Mouse (Mus musculus): ENCODE measurements at regions not wholly inside any gene's neighbourhood (a gene's known extent, or its start where the extent isn't known, plus 50 kb on each side); places are given as distances from the start of the nearest gene placed in this dataset.
"Not testable (repeated sequence)": the region's sequence is repeated elsewhere in the genome, so short reads cannot be mapped to it uniquely, and the experiment has no call there.

DNA sequence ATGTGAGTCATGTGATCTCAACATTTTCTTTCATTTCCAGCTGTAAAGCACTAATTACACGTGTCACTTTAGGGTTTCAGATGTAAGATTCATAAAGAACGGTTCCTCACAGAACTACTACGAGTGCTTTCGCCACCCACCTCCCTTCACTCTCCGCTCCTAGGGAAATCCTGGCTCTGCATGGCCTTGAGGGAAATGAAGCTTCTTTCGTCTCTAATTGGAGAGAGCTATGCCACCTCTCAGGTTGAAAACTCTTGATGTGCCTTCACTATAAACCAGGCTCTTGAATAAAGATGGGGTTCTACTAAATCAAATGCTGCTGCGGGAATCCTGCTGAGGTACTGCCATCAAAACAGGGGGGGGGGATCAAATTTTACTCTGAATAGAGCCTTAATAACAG lies 686.0 kb upstream of the Hs3st1 start:
- intact Hi-C loops (cut with DNase I): no loop called here
- no peak for DNase-seq

DNA sequence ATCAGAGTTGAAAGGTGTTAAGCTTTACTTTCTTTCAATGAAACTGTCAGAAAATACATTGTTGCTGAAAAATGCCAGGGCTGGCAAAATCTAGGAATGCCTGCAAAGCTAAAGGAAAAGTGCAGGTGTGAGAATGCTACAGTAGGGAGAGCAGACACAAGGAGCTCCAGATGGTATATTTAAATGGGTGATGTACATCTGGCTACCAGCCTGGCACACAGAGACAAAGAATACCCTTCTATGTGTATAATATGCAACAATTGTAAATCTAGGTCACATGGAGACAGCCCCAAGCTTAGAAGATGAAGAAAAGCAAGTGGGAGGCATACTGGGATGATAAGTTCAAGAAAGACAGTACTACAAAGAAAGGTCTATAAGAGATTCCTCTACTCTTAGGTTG lies 647.4 kb upstream of the Hs3st1 start:
- DNase-seq: no peak
- intact Hi-C loops (cut with DNase I): no loop called here

DNA sequence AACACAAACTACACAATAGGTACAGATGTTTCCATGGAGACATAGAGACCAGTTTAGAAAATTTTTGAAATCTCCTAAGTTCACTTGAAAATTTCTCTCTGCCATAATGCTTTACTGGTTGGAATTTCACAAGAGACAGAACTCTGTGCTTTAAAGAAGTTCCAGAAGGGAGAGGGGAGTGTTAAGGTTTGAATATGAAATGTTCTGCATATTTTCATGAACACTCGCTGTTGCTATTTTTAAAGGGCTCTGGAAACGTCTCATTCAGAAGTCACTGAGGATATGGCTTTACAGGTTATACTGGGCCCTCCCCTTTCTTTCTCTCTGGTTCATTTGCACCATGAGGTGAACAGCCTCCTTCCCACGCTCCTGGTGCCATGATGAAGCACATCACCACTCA lies 639.5 kb upstream of the Hs3st1 start:
- no peak for DNase-seq
- intact Hi-C loops (cut with DNase I): no loop called here

DNA sequence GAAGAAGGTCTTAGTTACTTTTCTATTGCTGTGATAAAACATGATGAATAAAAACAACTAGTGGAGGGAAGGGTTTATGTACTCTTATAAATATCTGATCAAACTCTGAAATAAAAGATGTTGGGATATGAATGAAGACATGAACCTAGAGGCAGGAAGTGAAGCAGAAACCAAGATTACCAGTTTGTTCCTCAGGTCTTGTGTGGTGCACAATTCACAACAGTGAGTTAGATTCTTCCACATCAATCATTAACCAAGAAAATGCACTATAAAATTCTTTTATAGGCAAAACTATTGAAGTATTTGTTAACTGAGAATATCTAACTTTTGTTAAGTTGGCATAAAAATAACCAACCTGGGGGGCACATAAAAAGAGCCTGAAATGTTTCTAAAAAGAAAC lies 634.3 kb upstream of the Hs3st1 start:
- intact Hi-C loops (cut with DNase I): no loop called here

DNA sequence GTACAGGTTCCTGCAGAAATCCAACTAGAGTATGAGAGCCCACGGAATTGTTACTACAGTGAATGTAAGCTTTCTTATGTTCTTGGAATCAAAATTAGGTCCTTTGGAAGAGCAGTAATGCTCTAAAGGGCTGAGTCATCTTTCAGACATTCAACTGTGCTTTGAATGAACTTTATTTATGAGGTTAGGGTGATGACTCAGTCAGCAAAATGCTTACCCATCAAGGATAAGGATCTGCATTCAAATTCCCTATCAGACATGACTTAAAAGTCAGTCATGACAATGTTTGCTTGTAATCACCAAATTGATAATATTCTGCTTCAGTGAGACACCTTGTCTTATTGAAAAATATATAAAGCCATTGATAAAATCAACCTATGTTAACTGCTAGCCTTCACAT lies 611.7 kb upstream of the Hs3st1 start:
- intact Hi-C loops (cut with DNase I): no loop called here
- no peak for DNase-seq

More for the DNA sequence above, 634.3 kb upstream of the Hs3st1 start:
- DNase-seq: no peak

DNA sequence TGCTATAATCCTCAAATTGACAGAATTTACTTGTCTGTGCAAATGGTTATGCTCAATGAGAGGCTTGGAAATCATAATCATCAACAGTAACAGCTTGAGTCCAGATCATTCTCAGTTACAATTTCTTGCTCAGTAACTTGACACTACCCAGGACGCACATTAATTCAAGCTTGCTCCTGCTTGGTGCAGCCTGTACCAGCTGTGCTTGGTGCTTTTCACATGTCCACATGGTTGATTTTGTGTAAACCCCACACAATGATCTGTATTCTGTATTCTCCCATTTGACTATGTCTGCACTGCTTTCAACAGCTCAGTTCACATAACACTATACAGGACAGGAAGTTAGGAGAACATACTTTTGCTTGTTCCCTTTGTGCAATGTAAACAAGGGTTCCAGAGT lies 576.0 kb upstream of the Hs3st1 start:
- DNase-seq: no peak
- intact Hi-C loops (cut with DNase I): no loop called here

DNA sequence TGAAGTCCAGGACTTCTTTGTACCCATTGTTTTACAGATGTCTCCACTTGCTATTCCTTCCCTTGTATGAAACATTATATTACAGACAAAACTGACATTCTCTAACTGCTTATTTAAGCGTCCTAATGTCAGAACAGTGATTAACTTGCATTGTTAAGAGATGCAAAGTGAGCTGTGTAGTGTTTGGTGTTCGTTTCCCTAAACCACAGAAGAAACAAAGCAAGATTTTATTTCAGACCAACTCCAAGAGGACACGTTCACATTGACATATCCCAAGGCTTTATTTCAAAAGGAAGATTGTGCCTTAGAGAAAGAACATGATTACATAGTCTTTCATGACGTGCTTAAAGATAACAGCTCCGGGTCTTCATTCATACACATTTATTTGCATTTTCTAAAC lies 553.2 kb upstream of the Hs3st1 start:
- DNase-seq: no peak
- intact Hi-C loops (cut with DNase I): no loop called here

DNA sequence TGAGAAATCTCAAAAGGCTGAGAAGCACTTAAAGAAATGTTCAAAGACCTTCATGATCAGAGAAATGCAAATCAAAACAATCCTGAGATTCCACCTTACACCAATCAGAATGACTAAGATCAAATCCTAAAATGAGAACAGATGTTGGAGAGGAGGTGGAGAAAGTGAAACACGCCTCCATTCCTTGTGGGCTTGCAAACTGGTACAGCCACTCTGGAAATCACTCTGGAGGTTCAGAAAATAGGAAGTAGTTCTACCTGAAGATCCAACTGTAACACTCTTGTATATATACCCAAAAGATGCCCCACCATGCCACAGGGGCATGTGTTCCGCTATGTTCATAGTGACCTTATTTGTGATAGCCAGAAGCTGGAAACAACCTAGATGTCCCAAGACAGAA lies 549.5 kb upstream of the Hs3st1 start:
- DNase-seq; intact Hi-C loops (cut with DNase I): not testable (repeated sequence)

DNA sequence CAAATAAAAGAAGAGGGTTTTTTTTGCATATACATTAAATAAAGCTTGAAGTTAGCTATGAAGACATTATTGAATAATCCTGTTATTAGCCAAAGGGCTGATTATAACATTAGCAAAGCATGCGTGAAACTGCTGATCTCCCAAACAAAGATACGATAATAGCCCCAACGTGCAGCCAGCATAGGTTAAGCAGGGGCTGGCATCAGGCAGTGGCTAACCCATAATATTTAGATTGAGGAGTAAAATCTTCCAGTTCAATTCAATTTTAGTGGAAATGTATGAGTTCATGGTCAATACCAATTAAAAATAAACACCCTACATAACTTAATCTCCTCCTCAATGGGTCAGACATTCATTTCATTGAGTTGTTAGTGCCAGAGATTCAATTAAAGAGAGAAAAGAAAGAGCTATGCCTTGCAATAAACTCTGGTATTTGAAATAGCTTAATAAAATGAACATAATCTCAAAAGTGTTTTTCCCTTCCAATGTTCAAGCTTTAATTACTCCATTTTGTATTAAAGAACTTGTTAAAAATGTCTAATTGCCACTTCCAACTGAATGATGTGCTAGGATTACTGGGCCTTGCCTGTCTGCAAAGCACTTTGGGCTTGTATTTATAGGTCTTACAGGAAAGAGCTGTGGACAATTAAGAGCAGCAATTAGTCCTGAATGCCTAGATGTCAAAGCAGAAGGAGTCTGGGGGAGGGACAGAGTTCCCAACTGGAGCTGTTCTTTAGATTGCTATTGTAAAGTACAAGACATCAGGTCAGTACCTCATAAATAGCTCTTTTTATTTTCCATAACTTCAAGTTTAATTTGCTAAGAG lies 539.8 kb upstream of the Hs3st1 start:
- intact Hi-C loops (cut with DNase I): no loop called here
- DNase-seq: no peak

DNA sequence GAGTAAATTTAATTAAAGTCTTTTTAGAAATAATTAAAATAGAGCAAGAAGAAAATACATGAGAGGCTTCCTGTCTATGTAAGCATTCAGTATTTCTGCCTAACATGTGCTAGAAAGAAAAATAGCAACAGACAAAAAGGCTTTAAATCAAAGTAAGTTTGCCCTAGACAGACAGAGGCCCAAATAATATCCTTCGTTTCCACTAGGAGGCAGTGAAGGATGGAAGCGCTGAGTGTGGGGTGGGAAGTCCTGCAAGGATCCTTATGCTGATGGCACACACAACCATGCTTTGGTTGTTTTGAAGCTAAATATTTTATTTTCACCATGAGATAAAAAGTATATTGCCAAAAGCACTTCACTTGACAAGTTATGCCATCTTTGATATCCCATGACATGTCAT lies 527.1 kb upstream of the Hs3st1 start:
- intact Hi-C loops (cut with DNase I): loop anchor here (5.0 kb wide), 1 partner anchor 670 kb away; no protein-coding TSS in a partner anchor

DNA sequence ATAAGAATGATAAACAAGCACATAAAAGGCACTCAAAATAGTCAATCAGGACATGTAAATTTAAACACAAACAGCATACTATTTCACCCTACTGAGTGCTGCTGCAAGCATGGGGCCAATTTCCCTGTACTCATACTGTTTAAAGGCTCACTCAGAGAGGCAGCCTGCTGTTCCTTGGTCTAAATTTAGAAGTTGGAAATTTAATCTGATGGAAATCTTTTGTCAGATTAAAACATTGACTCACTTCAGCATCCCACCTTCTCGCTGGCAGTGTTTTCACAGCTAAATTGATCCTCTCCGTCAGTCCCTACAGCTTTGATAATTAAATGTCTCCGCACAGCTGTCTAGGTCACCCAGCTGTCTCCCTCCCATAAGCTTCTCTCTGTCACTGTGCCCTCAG lies 491.4 kb upstream of the Hs3st1 start:
- no peak for DNase-seq
- intact Hi-C loops (cut with DNase I): no loop called here

More for the DNA sequence above, 527.1 kb upstream of the Hs3st1 start:
- DNase-seq: no peak
